Mouse (Mus musculus) ES-Bruce4 (cell line): ENCODE data around the gene Rbms1.

Experiments
- CTCF ChIP-seq: IDR thresholded peaks from one replicate; pipeline ENCODE4 v1.8.1; 2011; ENCODE audit warnings: low read depth, low read length
- POLR2A ChIP-seq: IDR thresholded peaks from one replicate; pipeline ENCODE4 v1.8.1; 2011; ENCODE audit warnings: low read length; ENCODE audit not compliant: insufficient read depth

GRCm38 (mm10) chr2:60880789-60881570 lies 82.0 kb downstream of the Rbms1 start:
- no peak for TF ChIP-seq CTCF
- TF ChIP-seq POLR2A, result no peak
